Mouse (Mus musculus): ENCODE data around the gene Prol1. TPM values are rescaled to one million over a fixed set of nuclear protein-coding genes. Genes with fewer than 3 reads are reported as not detected.

The Prol1 gene
- not detected for polyA plus RNA-seq (2014; fragmentation: Illumina TruSeq; extraction: RNeasy Lipid Tissue Mini Kit (QIAGEN cat#74804); ENCODE audit: low read depth, low replicate concordance)

GRCm38 (mm10) chr5:88317012-88317411 is at the start of gene Prol1:
Gene Prol1, plus strand, starts transcription at chr5:88317312.

GRCm38 (mm10) chr5:88268619-88269018 is 48.5 kb upstream of the Prol1 start, which contains the start of gene Gm7714:
Gene Gm7714, plus strand, starts transcription at chr5:88268919.

GRCm38 (mm10) chr5:88375808-88376207 is 58.7 kb downstream of the Prol1 start, which contains the start of gene Amtn:
Gene Amtn, plus strand, starts transcription at chr5:88376108.

Other genes with a start within 250 kb of the Prol1 start
- not detected for gene Smr2, start 230.8 kb upstream of the Prol1 start, polyA plus RNA-seq (2014; fragmentation: Illumina TruSeq; extraction: RNeasy Lipid Tissue Mini Kit (QIAGEN cat#74804); ENCODE audit: low read depth, low replicate concordance)
- not detected for gene Gm11116, start 205.8 kb upstream of the Prol1 start, polyA plus RNA-seq (2014; fragmentation: Illumina TruSeq; extraction: RNeasy Lipid Tissue Mini Kit (QIAGEN cat#74804); ENCODE audit: low read depth, low replicate concordance)
- gene Gm11115, start 163.2 kb upstream of the Prol1 start, polyA plus RNA-seq (2014; fragmentation: Illumina TruSeq; extraction: RNeasy Lipid Tissue Mini Kit (QIAGEN cat#74804); ENCODE audit: low read depth, low replicate concordance) = not detected
- not detected for gene Gm7714, start 48.4 kb upstream of the Prol1 start, polyA plus RNA-seq (2014; fragmentation: Illumina TruSeq; extraction: RNeasy Lipid Tissue Mini Kit (QIAGEN cat#74804); ENCODE audit: low read depth, low replicate concordance)
- gene Amtn, start 58.8 kb downstream of the Prol1 start, polyA plus RNA-seq (2014; fragmentation: Illumina TruSeq; extraction: RNeasy Lipid Tissue Mini Kit (QIAGEN cat#74804); ENCODE audit: low read depth, low replicate concordance) = not detected
- gene Ambn, start 138.7 kb downstream of the Prol1 start, polyA plus RNA-seq (2014; fragmentation: Illumina TruSeq; extraction: RNeasy Lipid Tissue Mini Kit (QIAGEN cat#74804); ENCODE audit: low read depth, low replicate concordance) = not detected
- gene Enam, start 170.7 kb downstream of the Prol1 start, polyA plus RNA-seq (2014; fragmentation: Illumina TruSeq; extraction: RNeasy Lipid Tissue Mini Kit (QIAGEN cat#74804); ENCODE audit: low read depth, low replicate concordance) = 0.09 TPM
- 1,250 TPM for gene Jchain, start 210.6 kb downstream of the Prol1 start, polyA plus RNA-seq (2014; fragmentation: Illumina TruSeq; extraction: RNeasy Lipid Tissue Mini Kit (QIAGEN cat#74804); ENCODE audit: low read depth, low replicate concordance)
- 65.0 TPM for gene Utp3, start 237.2 kb downstream of the Prol1 start, polyA plus RNA-seq (2014; fragmentation: Illumina TruSeq; extraction: RNeasy Lipid Tissue Mini Kit (QIAGEN cat#74804); ENCODE audit: low read depth, low replicate concordance)
- 48.8 TPM for gene Rufy3, start 247.7 kb downstream of the Prol1 start, polyA plus RNA-seq (2014; fragmentation: Illumina TruSeq; extraction: RNeasy Lipid Tissue Mini Kit (QIAGEN cat#74804); ENCODE audit: low read depth, low replicate concordance)

Data from sigmoid colon, adult 10 weeks (tissue).